Mouse (Mus musculus) c-Kit-positive CD71-positive TER-119-negative erythroid progenitor cells, embryonic 14.5 days (primary cell): ENCODE measurements around the gene Mdm2.

ENCODE experiments used
- DNase-seq: peaks from one replicate; pipeline ENCODE4 v3.0.0-alpha.2; 2013; ENCODE audit warnings: low read depth

Gene Mdm2

GRCm38 (mm10) chr10:117641400-117642200, 69.0 kb downstream of the Mdm2 start:
- DNase-seq, result no peak

- no peak for DNase-seq
These were observed 69.9 kb downstream of the Mdm2 start for GRCm38 (mm10) chr10:117640595-117641078.

GRCm38 (mm10) chr10:117639899-117640594, 70.5 kb downstream of the Mdm2 start:
- DNase-seq, result no peak

GRCm38 (mm10) chr10:117639221-117639599, 71.3 kb downstream of the Mdm2 start:
- DNase-seq, result no peak
